Mouse (Mus musculus): ENCODE measurements around the gene Trim56.
A peak's percentile ranks its signal among the peaks of the same experiment; 100 is the strongest.

DNA sequence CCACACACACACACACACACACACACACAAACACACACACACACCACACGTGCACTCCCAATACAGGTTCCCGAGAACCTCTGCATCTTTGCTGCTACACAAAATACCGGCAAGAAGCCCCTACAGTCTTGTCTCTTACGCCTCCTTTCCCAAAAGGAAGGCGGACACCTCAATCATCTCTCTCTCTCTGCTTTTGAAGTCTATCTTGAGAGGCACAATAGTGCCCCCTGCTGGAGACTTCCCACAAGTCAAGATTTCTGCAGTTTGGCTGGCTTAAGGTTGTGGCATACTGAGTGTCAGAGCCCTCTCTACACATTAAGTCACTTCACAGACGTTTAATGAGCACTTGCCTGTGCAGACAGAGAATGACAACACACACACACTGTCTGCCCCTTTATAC lies 9.0 kb downstream of the Trim56 start:
- TF ChIP-seq CTCF (IDR thresholded peaks at IDR 0.05; ENCODE audit: low read depth, low read length) (peak; percentile 41; the same call in 1 of the 2 replicates), POLR2A (IDR thresholded peaks at IDR 0.05; ENCODE audit: extremely low read depth, insufficient read depth, low read length) (no peak)
